Mouse (Mus musculus): ENCODE data around the gene Ctla2b. TPM values are rescaled to one million over a fixed set of nuclear protein-coding genes. Genes with fewer than 3 reads are reported as not detected.
"Not testable (repeated sequence)": the region's sequence is repeated elsewhere in the genome, so short reads cannot be mapped to it uniquely, and the experiment has no call there.

Gene Ctla2b
- 0.23 TPM in 1 of 2 replicates, not detected in the other for polyA plus RNA-seq (2012; rRNA removed)

GRCm38 (mm10) chr13:60897328-60897727, at the start of gene Ctla2b:
Gene Ctla2b (minus strand): TSS chr13:60897447.
- Histone ChIP-seq H3K27me3 (ENCODE audit: control insufficient read depth, insufficient read depth, low read length) (no peaks in the 10 kb centered on the region), H3K4me3 (ENCODE audit: control insufficient read depth, low read depth, low read length) (no peak within 1 kb of the TSS), H3K4me1 (ENCODE audit: control insufficient read depth, insufficient read depth, low read length) (no peaks in the 10 kb centered on the region), H3K36me3 (ENCODE audit: control insufficient read depth, insufficient read depth, low read length) (no peaks in the 10 kb centered on the region), H3K27ac (ENCODE audit: control insufficient read depth, insufficient read depth, low read depth, low read length) (no peak within 1 kb of the TSS)
- TF ChIP-seq CTCF (IDR thresholded peaks at IDR 0.05; ENCODE audit: control insufficient read depth, insufficient read depth, insufficient replicate concordance, low read depth, low read length): no peak
- no peak for TF ChIP-seq POLR2A (IDR thresholded peaks at IDR 0.05; ENCODE audit: control insufficient read depth, low read depth, low read length)

GRCm38 (mm10) chr13:60941884-60942283, 44.6 kb upstream of the Ctla2b start, which contains the start of gene Tpbpa:
Gene Tpbpa (minus strand): TSS chr13:60941984.
- H3K4me1 ChIP-seq (ENCODE audit: control insufficient read depth, insufficient read depth, low read length); H3K4me3 ChIP-seq (ENCODE audit: control insufficient read depth, low read depth, low read length); H3K27ac ChIP-seq (ENCODE audit: control insufficient read depth, insufficient read depth, low read depth, low read length); H3K36me3 ChIP-seq (ENCODE audit: control insufficient read depth, insufficient read depth, low read length); H3K27me3 ChIP-seq (ENCODE audit: control insufficient read depth, insufficient read depth, low read length): not testable (repeated sequence)

GRCm38 (mm10) chr13:60936500-60936901, 39.3 kb upstream of the Ctla2b start, which contains the start of the genes Gm49391 and Ctla2a:
Gene Gm49391 (minus strand): TSS chr13:60936571.
Gene Ctla2a (minus strand): TSS chr13:60936625.
- no peak within 1 kb of the TSS for H3K27ac ChIP-seq (ENCODE audit: control insufficient read depth, insufficient read depth, low read depth, low read length)
- no peaks in the 10 kb centered on the region for H3K27me3 ChIP-seq (ENCODE audit: control insufficient read depth, insufficient read depth, low read length)

GRCm38 (mm10) chr13:60935490-60935889, 38.2 kb upstream of the Ctla2b start, which contains the start of gene Gm49393:
Gene Gm49393 (minus strand): TSS chr13:60935590.
- H3K4me1 ChIP-seq (ENCODE audit: control insufficient read depth, insufficient read depth, low read length); H3K36me3 ChIP-seq (ENCODE audit: control insufficient read depth, insufficient read depth, low read length); H3K27ac ChIP-seq (ENCODE audit: control insufficient read depth, insufficient read depth, low read depth, low read length); H3K27me3 ChIP-seq (ENCODE audit: control insufficient read depth, insufficient read depth, low read length); H3K4me3 ChIP-seq (ENCODE audit: control insufficient read depth, low read depth, low read length): not testable (repeated sequence)

More at GRCm38 (mm10) chr13:60936500-60936901, 39.3 kb upstream of the Ctla2b start, which contains the start of the genes Gm49391 and Ctla2a:
- Histone ChIP-seq H3K4me3 (ENCODE audit: control insufficient read depth, low read depth, low read length) (no peak within 1 kb of the TSS), H3K36me3 (ENCODE audit: control insufficient read depth, insufficient read depth, low read length) (no peaks in the 10 kb centered on the region), H3K4me1 (ENCODE audit: control insufficient read depth, insufficient read depth, low read length) (no peaks in the 10 kb centered on the region)
- TF ChIP-seq POLR2A (IDR thresholded peaks at IDR 0.05; ENCODE audit: control insufficient read depth, low read depth, low read length) (no peak), CTCF (IDR thresholded peaks at IDR 0.05; ENCODE audit: control insufficient read depth, insufficient read depth, insufficient replicate concordance, low read depth, low read length) (no peak)

- H3K4me3 ChIP-seq (ENCODE audit: control insufficient read depth, low read depth, low read length); H3K27me3 ChIP-seq (ENCODE audit: control insufficient read depth, insufficient read depth, low read length); H3K4me1 ChIP-seq (ENCODE audit: control insufficient read depth, insufficient read depth, low read length); H3K27ac ChIP-seq (ENCODE audit: control insufficient read depth, insufficient read depth, low read depth, low read length); H3K36me3 ChIP-seq (ENCODE audit: control insufficient read depth, insufficient read depth, low read length): not testable (repeated sequence)
Measured at GRCm38 (mm10) chr13:60904780-60905179, 7.5 kb upstream of the Ctla2b start, which contains the start of gene Tpbpb. Gene Tpbpb (minus strand): TSS chr13:60904880.

- H3K4me1 ChIP-seq (ENCODE audit: control insufficient read depth, insufficient read depth, low read length); H3K36me3 ChIP-seq (ENCODE audit: control insufficient read depth, insufficient read depth, low read length); H3K27ac ChIP-seq (ENCODE audit: control insufficient read depth, insufficient read depth, low read depth, low read length); H3K4me3 ChIP-seq (ENCODE audit: control insufficient read depth, low read depth, low read length); H3K27me3 ChIP-seq (ENCODE audit: control insufficient read depth, insufficient read depth, low read length): not testable (repeated sequence)
Measured at GRCm38 (mm10) chr13:60896794-60897193, 453 bp downstream of the Ctla2b start, which contains the start of gene Gm49392. Gene Gm49392 (minus strand): TSS chr13:60896894.

GRCm38 (mm10) chr13:60895406-60896160, 1.7 kb downstream of the Ctla2b start:
- TF ChIP-seq CTCF (IDR thresholded peaks at IDR 0.05; ENCODE audit: control insufficient read depth, insufficient read depth, insufficient replicate concordance, low read depth, low read length): no peak
- no peak for TF ChIP-seq POLR2A (IDR thresholded peaks at IDR 0.05; ENCODE audit: control insufficient read depth, low read depth, low read length)
- Histone ChIP-seq H3K4me3 (ENCODE audit: control insufficient read depth, low read depth, low read length) (no peak overlapping the region), H3K27me3 (ENCODE audit: control insufficient read depth, insufficient read depth, low read length) (no peaks in the 10 kb centered on the region), H3K4me1 (ENCODE audit: control insufficient read depth, insufficient read depth, low read length) (no peaks in the 10 kb centered on the region), H3K36me3 (ENCODE audit: control insufficient read depth, insufficient read depth, low read length) (no peaks in the 10 kb centered on the region), H3K27ac (ENCODE audit: control insufficient read depth, insufficient read depth, low read depth, low read length) (no peak overlapping the region)

GRCm38 (mm10) chr13:60892301-60892700, 4.9 kb downstream of the Ctla2b start:
- Histone ChIP-seq H3K27ac (ENCODE audit: control insufficient read depth, insufficient read depth, low read depth, low read length) (no peak overlapping the region), H3K36me3 (ENCODE audit: control insufficient read depth, insufficient read depth, low read length) (no peaks in the 10 kb centered on the region), H3K27me3 (ENCODE audit: control insufficient read depth, insufficient read depth, low read length) (no peaks in the 10 kb centered on the region), H3K4me1 (ENCODE audit: control insufficient read depth, insufficient read depth, low read length) (no peaks in the 10 kb centered on the region), H3K4me3 (ENCODE audit: control insufficient read depth, low read depth, low read length) (no peak overlapping the region)
- TF ChIP-seq CTCF (IDR thresholded peaks at IDR 0.05; ENCODE audit: control insufficient read depth, insufficient read depth, insufficient replicate concordance, low read depth, low read length) (no peak), POLR2A (IDR thresholded peaks at IDR 0.05; ENCODE audit: control insufficient read depth, low read depth, low read length) (no peak)
